Mouse (Mus musculus): ENCODE data around the gene Zyg11b.

DNA sequence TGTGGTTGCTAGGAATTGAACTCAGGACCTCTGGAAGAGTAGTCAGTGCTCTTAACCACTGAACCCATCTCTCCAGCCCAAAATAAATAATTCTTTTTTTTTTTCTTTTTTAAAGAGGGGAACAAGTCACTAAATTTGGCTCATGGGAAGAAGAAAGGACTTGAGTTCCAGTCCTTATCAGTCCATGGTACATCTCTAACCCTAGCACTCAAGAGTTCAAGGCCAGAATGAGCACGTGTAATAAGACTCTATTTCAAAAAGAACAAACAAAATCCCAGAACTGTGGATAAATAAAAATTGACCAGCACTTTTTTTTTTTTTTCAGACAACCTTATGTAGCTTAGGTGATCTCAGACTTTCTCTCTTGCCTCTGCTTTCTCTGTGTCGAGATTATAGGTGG lies 35.9 kb upstream of the Zyg11b start:
- TF ChIP-seq EP300 (IDR thresholded peaks at IDR 0.05) = no peak
- TF ChIP-seq CTCF (IDR thresholded peaks at IDR 0.05) = no peak

Data from lung, postnatal 0 days (tissue).